20 mouse cellular contexts compared by ENCODE assay signal in genomic region chr2:170094220-170094619, GRCm38 (mm10). TPM values are rescaled to one million over a fixed set of nuclear protein-coding genes. Genes with fewer than 3 reads are reported as not detected.
DNase-seq lines count a peak whose midpoint lies in the region; ATAC-seq and TF ChIP-seq lines count a peak whose summit lies in the region.
"Had no signal": no experiment of that assay in that cellular context is flagged by ENCODE, and none has a peak within 500 bp of the region (broad histone marks: within the 10 kb centered on the region; RNA-seq: fewer than 3 reads in every experiment).

No protein-coding gene starts in this region.

- no peaks in the 10 kb centered on the region for H3K27me3 ChIP-seq in lung, embryonic 15.5 days
- H3K27me3 ChIP-seq in ES-Bruce4 (ENCODE audit: control insufficient read depth, insufficient read depth, low read length, poor library complexity, severe bottlenecking): no peaks in the 10 kb centered on the region
- no peaks in the 10 kb centered on the region for H3K27me3 ChIP-seq in stomach, postnatal 0 days (ENCODE audit: control insufficient read depth, insufficient read depth, low read length)
- no peaks in the 10 kb centered on the region for H3K27me3 ChIP-seq in kidney, embryonic 15.5 days
- H3K27me3 ChIP-seq: forebrain, embryonic 13.5 days; heart, embryonic 13.5 days; hindbrain, embryonic 15.5 days had no signal

- no peak for TF ChIP-seq CTCF in ES-Bruce4 (IDR thresholded peaks at IDR 0.05; ENCODE audit: low read depth, low read length)
- TF ChIP-seq CTCF in stomach, postnatal 0 days (IDR thresholded peaks at IDR 0.05; ENCODE audit: low read depth): no peak

- in situ Hi-C loops in ES-E14 (cut with MboI; ENCODE audit: low sequenced_read_pairs in 2 of 2, unreplicated experiment in 2 of 2): no loop called here

- no peak for DNase-seq in lung, postnatal 36 days
- no peak for DNase-seq in ES-E14 (ENCODE audit: low read depth, low spot score)
- no peak for DNase-seq in stomach, postnatal 0 days (ENCODE audit: low spot score)
- DNase-seq in left cerebral cortex, adult 8-10 months (ENCODE audit: low spot score in 2 of 2): no peak
- DNase-seq: adrenal gland, postnatal 14 days; cerebellum, adult 2 months; cerebellum, postnatal 10 days; forebrain, postnatal 0 days; gastrocnemius, postnatal 14 days; heart, postnatal 36 days had no signal

- 85% methylated on average over 17 of the region's 17 CpGs for WGBS in lung, embryonic 15.5 days
- 90% methylated on average over 17 of the region's 17 CpGs for WGBS in stomach, postnatal 0 days
- 95% methylated on average over 17 of the region's 17 CpGs for WGBS in kidney, embryonic 15.5 days

- no peak for TF ChIP-seq POLR2A in ES-Bruce4 (IDR thresholded peaks at IDR 0.05; ENCODE audit: insufficient read depth, low read length)

- no peaks in the 10 kb centered on the region for H3K4me1 ChIP-seq in lung, embryonic 15.5 days
- H3K4me1 ChIP-seq in ES-Bruce4 (ENCODE audit: control insufficient read depth, insufficient read depth, low read length) (peaks cover 3% of the 10 kb centered on the region), ES-E14 (ENCODE audit: control insufficient read depth in 2 of 2, insufficient read depth in 2 of 2, low read length in 2 of 2, poor library complexity in 1 of 2) (peaks cover 0 to 3% of the 10 kb centered on the region in 2 experiments; a peak in 1 of 4 replicates)
- H3K4me1 ChIP-seq in stomach, postnatal 0 days (replicated peaks; ENCODE audit: control insufficient read depth, insufficient read depth): no peaks in the 10 kb centered on the region
- peaks cover 16% of the 10 kb centered on the region; the same call in 1 of the 2 replicates for H3K4me1 ChIP-seq in kidney, embryonic 15.5 days
- H3K4me1 ChIP-seq: embryonic facial prominence, embryonic 10.5 days; heart, embryonic 13.5 days; hindbrain, embryonic 15.5 days had no signal

- 0 out of 2 replicates have a peak, but pooled peaks have one; percentile 52 for ATAC-seq in lung, embryonic 15.5 days (ENCODE audit: borderline replicate concordance, extremely low read depth, low FRiP score, low TSS enrichment)
- ATAC-seq in stomach, postnatal 0 days (ENCODE audit: low FRiP score, low TSS enrichment): peak; percentile 31
- ATAC-seq in kidney, embryonic 15.5 days (replicated peaks; ENCODE audit: low FRiP score): no peak
- ATAC-seq: activated CD4-positive, CD25-positive, alpha-beta regulatory T cell, adult 4 months; CD4-positive, CD25-positive, alpha-beta regulatory T cell, adult 4 months; forebrain, embryonic 13.5 days; forebrain, postnatal 0 days had no signal

- no peak overlapping the region for H3K4me3 ChIP-seq in lung, embryonic 15.5 days
- H3K4me3 ChIP-seq in ES-Bruce4 (ENCODE audit: low read depth, low read length) (no peak overlapping the region), ES-E14 (ENCODE audit: insufficient read depth in 1 of 2, low read depth in 1 of 2, low read length in 2 of 2, poor library complexity in 1 of 2, severe bottlenecking in 1 of 2) (peak overlapping the region; percentile 1 to 11; a peak in 2 of 4 replicates)
- H3K4me3 ChIP-seq in stomach, postnatal 0 days (ENCODE audit: low read depth, low read length): no peak overlapping the region
- H3K4me3 ChIP-seq in kidney, embryonic 15.5 days (replicated peaks): no peak overlapping the region
- H3K4me3 ChIP-seq: embryonic facial prominence, embryonic 10.5 days; forebrain, embryonic 13.5 days; heart, embryonic 13.5 days; hindbrain, embryonic 15.5 days had no signal

- no peaks in the 10 kb centered on the region for H3K36me3 ChIP-seq in lung, embryonic 15.5 days
- no peaks in the 10 kb centered on the region for H3K36me3 ChIP-seq in ES-Bruce4 (ENCODE audit: control insufficient read depth, insufficient read depth, low read length, poor library complexity, severe bottlenecking)
- no peaks in the 10 kb centered on the region for H3K36me3 ChIP-seq in ES-E14 (ENCODE audit: control insufficient read depth, insufficient read depth, low read length, poor library complexity, severe bottlenecking)
- no peaks in the 10 kb centered on the region for H3K36me3 ChIP-seq in stomach, postnatal 0 days (ENCODE audit: control insufficient read depth, insufficient read depth, low read length)
- no peaks in the 10 kb centered on the region for H3K36me3 ChIP-seq in kidney, embryonic 15.5 days
- H3K36me3 ChIP-seq: embryonic facial prominence, embryonic 10.5 days; G1E; heart, embryonic 13.5 days; hindbrain, embryonic 15.5 days had no signal

- H3K4me2 ChIP-seq in lung, embryonic 15.5 days: no peak overlapping the region
- H3K4me2 ChIP-seq in stomach, postnatal 0 days (replicated peaks; ENCODE audit: low read depth): no peak overlapping the region
- no peak overlapping the region for H3K4me2 ChIP-seq in kidney, embryonic 15.5 days
- H3K4me2 ChIP-seq: forebrain, embryonic 13.5 days; heart, embryonic 13.5 days; hindbrain, embryonic 15.5 days had no signal

- H3K9me3 ChIP-seq in lung, embryonic 15.5 days: no peaks in the 10 kb centered on the region
- no peaks in the 10 kb centered on the region for H3K9me3 ChIP-seq in ES-Bruce4 (replicated peaks; ENCODE audit: control insufficient read depth, insufficient read depth, low read length, poor library complexity, severe bottlenecking)
- no peaks in the 10 kb centered on the region for H3K9me3 ChIP-seq in ES-E14 (ENCODE audit: control insufficient read depth, insufficient read depth, low read depth, low read length)
- H3K9me3 ChIP-seq in stomach, postnatal 0 days (ENCODE audit: control insufficient read depth, low read length): no peaks in the 10 kb centered on the region
- no peaks in the 10 kb centered on the region for H3K9me3 ChIP-seq in kidney, embryonic 15.5 days (replicated peaks)
- H3K9me3 ChIP-seq: embryonic facial prominence, embryonic 10.5 days; forebrain, embryonic 13.5 days; G1E; heart, embryonic 13.5 days; hindbrain, embryonic 15.5 days had no signal

- 0 out of 2 replicates have a peak, but pooled peaks have one; percentile 49 for TF ChIP-seq EP300 in ES-Bruce4 (IDR thresholded peaks at IDR 0.05; ENCODE audit: insufficient read depth, low read depth, low read length)
- no peak for TF ChIP-seq EP300 in stomach, postnatal 0 days (optimal IDR thresholded peaks at IDR 0.05)

- no peak overlapping the region for H3K9ac ChIP-seq in lung, embryonic 15.5 days
- H3K9ac ChIP-seq in ES-Bruce4 (ENCODE audit: low read depth, poor library complexity, severe bottlenecking) (no peak overlapping the region), ES-E14 (ENCODE audit: insufficient read depth, low read depth, low read length, poor library complexity, severe bottlenecking) (no peak overlapping the region)
- no peak overlapping the region for H3K9ac ChIP-seq in stomach, postnatal 0 days (ENCODE audit: low read length)
- no peak overlapping the region for H3K9ac ChIP-seq in kidney, embryonic 15.5 days
- H3K9ac ChIP-seq: forebrain, embryonic 13.5 days; forebrain, postnatal 0 days; heart, embryonic 13.5 days; hindbrain, embryonic 15.5 days had no signal

- H3K27ac ChIP-seq in lung, embryonic 15.5 days: no peak overlapping the region
- H3K27ac ChIP-seq in ES-Bruce4 (ENCODE audit: insufficient read depth, low read length) (no peak overlapping the region), ES-E14 (ENCODE audit: insufficient read depth, low read depth, low read length, poor library complexity, severe bottlenecking) (no peak overlapping the region)
- no peak overlapping the region for H3K27ac ChIP-seq in stomach, postnatal 0 days (replicated peaks)
- H3K27ac ChIP-seq in kidney, embryonic 15.5 days: no peak overlapping the region
- H3K27ac ChIP-seq: embryonic facial prominence, embryonic 10.5 days; forebrain, embryonic 13.5 days; heart, embryonic 13.5 days; hindbrain, embryonic 15.5 days had no signal

TF ChIP-seq in ES-E14, 5 proteins besides CTCF, POLR2A, EP300 and RAD21:
- TF ChIP-seq HCFC1 (IDR thresholded peaks at IDR 0.05; ENCODE audit: borderline replicate concordance, insufficient read depth, low read length): no peak
- no peak for TF ChIP-seq MAFK (IDR thresholded peaks at IDR 0.05; ENCODE audit: insufficient read depth, low read depth, low read length)
- TF ChIP-seq ZC3H11A (IDR thresholded peaks at IDR 0.05; ENCODE audit: borderline replicate concordance, low read depth, low read length): no peak
- TF ChIP-seq CHD2 (IDR thresholded peaks at IDR 0.05; ENCODE audit: low read depth, low read length): no peak
- no peak for TF ChIP-seq ZNF384 (IDR thresholded peaks at IDR 0.05; ENCODE audit: low read depth, low read length)

RNA-seq across cellular contexts. Expression of gene Zfp217, which starts 53.7 kb away (rescaled TPM):
- polyA plus RNA-seq in lung, embryonic 15.5 days (2015; fragmentation: Nextera tagmentation; extraction: Ambion mirVana): 5.0 and 5.1 TPM in 2 replicates
- 39.6 and 39.9 TPM in 2 replicates for polyA plus RNA-seq in ES-Bruce4 (2011; ENCODE audit: insufficient read depth, insufficient read length, low read depth, missing spikeins)
- 23.2 and 28.4 TPM in 2 replicates for total RNA-seq in ES-E14 (2012; rRNA removed)
- 1.5 and 1.7 TPM in 2 replicates for polyA plus RNA-seq in stomach, postnatal 0 days (2015; fragmentation: Nextera tagmentation; extraction: Ambion mirVana)
- total RNA-seq in left cerebral cortex, adult 8-10 months (2022): 1 to 10 TPM; 2.5 to 4.4 (median 3.3) TPM
- polyA plus RNA-seq in kidney, embryonic 15.5 days (2015; fragmentation: Nextera tagmentation; extraction: Ambion mirVana): 4.7 and 5.0 TPM in 2 replicates

Comparison
In these comparisons a context has a peak if more than half of its experiments do, and no peak if none do; other contexts are left out.
1. H3K4me3 ChIP-seq: peak in ES-E14 (2 of 2); none in lung, embryonic 15.5 days (single experiment), ES-Bruce4 (single experiment), stomach, postnatal 0 days (single experiment) and kidney, embryonic 15.5 days (single experiment).